Mouse (Mus musculus): ENCODE measurements around the gene 4930558C23Rik.
A peak's percentile ranks its signal among the peaks of the same experiment; 100 is the strongest.
"Not testable (repeated sequence)": the region's sequence is repeated elsewhere in the genome, so short reads cannot be mapped to it uniquely, and the experiment has no call there.

4930558C23Rik gene

GRCm38 (mm10) chr3:95402741-95403140 is at the start of gene 4930558C23Rik:
Gene 4930558C23Rik, minus strand, starts transcription at chr3:95402841.
- peak; percentile 1 for DNase-seq

DNA sequence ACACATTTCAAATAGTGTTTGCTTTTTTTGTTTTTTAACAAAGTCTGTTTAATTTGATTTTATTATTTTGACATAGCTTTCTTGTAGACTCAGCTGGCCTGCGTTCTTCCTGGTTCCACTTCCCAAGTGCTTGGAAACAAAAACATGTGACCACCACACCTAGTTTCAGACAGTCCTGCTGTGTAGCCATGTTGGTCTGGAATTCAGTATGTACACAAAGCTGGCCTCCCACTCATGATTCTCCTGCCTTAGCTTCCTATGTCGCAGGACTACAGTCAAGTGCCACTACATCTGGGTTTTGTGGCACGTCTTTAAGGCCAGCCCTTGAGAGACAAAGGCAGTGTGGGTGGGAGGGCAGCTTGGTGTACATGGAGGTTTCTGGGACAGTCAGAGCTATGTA is 48.3 kb upstream of the 4930558C23Rik start:
- DNase-seq = no peak

DNA sequence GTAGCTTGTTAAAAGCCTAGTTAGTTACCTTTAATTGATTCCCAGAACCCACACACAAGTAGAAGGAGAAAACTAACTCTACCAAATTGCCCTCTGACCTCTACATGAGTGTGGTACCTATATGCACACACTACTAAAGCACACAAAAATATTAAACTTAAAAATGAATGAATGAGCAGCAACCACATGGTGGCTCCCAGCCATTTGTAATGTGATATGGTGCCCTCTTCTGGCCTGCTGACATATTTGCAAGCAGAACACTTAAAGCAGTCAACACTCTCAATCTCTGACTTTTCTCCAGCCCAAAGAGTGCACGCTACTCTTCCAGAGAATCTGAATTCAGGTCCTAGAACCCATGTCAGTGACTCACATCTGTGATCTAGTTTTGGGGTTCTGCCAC is 47.8 kb upstream of the 4930558C23Rik start:
- DNase-seq = no peak

GRCm38 (mm10) chr3:95445311-95445710 is 42.7 kb upstream of the 4930558C23Rik start:
- peak; percentile 69 for DNase-seq

DNA sequence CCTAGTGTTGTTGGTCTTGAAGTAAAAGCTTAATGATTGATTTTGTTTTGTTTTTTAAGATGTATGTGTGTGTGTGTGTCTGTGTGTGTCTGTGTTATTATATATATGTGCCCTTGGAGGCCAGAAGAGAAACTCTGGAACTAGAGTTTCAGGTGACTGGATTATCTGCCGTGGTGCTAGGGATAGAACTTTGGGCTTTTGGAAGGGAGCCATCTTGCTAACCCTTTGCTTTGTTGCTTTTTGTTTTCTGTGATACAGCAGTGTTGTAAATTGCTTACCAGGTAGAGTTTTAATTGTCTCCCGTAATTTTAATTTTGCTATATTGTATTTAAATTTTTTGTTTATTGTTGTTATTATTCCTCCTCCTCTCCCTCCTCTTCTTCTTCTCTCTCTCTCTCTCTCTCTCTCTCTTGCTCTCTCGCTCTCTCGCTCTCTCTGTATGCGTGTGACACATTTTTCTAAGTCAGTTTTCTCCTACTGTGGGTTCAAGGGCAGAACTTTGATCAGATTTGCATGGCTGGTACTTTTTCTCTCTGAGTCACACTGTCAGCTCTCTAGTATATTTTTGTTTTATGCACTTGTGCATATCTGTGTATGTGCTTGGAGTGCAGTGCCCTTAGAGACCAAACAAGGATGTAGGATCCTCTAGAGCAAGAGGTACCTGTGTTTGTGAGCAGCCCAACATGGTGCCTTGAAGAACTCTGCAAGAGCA is 39.9 kb upstream of the 4930558C23Rik start:
- DNase-seq = peak; percentile 11

DNA sequence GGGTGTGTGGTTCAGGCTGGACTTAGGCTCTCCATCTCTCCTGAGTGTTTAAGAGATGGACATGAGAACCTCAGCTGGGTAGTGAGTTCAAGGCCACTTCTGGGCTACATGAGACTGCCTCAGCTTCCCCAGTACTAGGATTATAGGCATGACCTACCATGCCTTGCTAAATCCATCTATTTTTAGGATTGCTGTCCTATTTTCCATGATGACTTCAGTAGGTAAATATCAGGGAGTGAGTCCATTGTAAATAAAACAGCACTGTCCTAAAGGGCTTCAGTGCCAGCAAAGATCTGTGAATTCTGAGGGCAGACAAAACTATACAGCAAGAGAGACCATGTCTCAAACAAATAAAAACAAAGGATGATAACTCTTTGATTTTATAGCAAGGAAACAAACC is 37.0 kb upstream of the 4930558C23Rik start:
- DNase-seq = peak; percentile 50

- peak; percentile 35 for DNase-seq
Observed at GRCm38 (mm10) chr3:95438636-95439035, 36.0 kb upstream of the 4930558C23Rik start.

- peak; percentile 56 for DNase-seq
Observed at GRCm38 (mm10) chr3:95435561-95435960, 32.9 kb upstream of the 4930558C23Rik start.

- DNase-seq = peak; percentile 68
Observed at GRCm38 (mm10) chr3:95434983-95435370, 32.3 kb upstream of the 4930558C23Rik start.

- peak; percentile 100 for DNase-seq
Observed at GRCm38 (mm10) chr3:95434136-95434982, 31.7 kb upstream of the 4930558C23Rik start, which contains the start of gene Arnt. Gene Arnt, plus strand, starts transcription at chr3:95434388.

- DNase-seq = peak; percentile 82
Observed at GRCm38 (mm10) chr3:95433301-95433915, 30.8 kb upstream of the 4930558C23Rik start.

DNA sequence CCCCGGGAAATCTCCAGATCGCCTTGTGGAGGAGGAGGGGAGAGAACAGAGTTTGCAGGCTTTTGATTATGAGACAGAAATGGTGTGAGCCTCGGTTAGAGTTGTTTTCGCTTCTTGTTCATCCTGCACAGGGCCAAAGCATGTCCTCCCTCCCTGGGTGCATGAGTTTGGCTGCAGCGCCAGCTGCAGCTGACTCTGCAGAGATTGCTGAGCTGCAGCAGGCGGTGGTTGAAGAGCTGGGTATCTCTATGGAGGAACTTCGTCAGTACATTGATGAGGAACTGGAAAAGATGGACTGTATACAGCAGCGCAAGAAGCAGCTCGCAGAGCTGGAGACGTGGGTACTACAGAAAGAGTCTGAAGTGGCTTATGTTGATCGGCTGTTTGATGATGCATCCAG is 25.8 kb upstream of the 4930558C23Rik start:
- DNase-seq = peak; percentile 46

DNA sequence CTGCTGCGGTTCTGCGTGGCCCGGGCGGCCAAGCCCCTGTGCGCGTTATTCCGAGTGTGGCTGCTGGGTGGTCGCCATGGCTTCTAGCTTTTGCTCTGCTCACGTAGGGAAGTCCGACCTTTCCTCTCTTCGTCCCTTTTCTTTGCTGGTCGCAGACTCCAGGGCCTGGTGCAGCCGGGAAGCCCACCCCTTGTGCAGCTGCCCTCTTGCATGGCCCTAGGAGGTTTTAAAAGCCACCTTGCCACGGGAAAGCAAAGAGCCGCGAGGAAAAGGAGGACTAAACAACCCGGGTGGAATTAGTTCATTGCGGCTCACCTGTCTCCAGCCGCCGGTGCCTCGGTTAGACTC is 25.2 kb upstream of the 4930558C23Rik start:
- DNase-seq = peak; percentile 88

GRCm38 (mm10) chr3:95427117-95427890 is 24.7 kb upstream of the 4930558C23Rik start:
- DNase-seq = peak; percentile 70

GRCm38 (mm10) chr3:95426476-95426875 is 23.8 kb upstream of the 4930558C23Rik start:
- not testable (repeated sequence) for DNase-seq

- no peak for DNase-seq
Observed at GRCm38 (mm10) chr3:95417866-95418265, 15.2 kb upstream of the 4930558C23Rik start.

- no peak for DNase-seq
Observed at GRCm38 (mm10) chr3:95412268-95412667, 9.6 kb upstream of the 4930558C23Rik start.

- no peak for DNase-seq
Observed at GRCm38 (mm10) chr3:95408852-95409251, 6.2 kb upstream of the 4930558C23Rik start.

DNA sequence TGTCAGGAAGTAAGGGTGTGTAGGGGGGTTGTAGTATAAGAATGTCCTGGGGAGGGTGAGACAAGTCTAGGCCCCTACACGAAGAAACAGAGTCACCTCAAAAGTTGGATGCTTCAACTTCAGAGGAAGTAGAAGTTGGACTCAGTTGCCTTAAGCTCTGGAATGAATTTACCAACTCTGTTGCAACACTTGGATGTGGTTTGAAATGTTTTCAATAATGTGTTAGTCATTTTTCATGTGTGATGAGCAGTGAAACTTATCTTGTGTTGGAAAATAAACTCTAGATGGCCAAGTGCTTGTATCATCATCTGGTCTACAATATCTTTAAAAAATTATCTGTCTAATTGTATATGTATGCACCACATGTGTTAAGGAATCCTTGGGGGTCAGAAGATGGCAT is 5.1 kb upstream of the 4930558C23Rik start:
- no peak for DNase-seq

GRCm38 (mm10) chr3:95394385-95394784 is 8.3 kb downstream of the 4930558C23Rik start:
- DNase-seq = no peak

DNA sequence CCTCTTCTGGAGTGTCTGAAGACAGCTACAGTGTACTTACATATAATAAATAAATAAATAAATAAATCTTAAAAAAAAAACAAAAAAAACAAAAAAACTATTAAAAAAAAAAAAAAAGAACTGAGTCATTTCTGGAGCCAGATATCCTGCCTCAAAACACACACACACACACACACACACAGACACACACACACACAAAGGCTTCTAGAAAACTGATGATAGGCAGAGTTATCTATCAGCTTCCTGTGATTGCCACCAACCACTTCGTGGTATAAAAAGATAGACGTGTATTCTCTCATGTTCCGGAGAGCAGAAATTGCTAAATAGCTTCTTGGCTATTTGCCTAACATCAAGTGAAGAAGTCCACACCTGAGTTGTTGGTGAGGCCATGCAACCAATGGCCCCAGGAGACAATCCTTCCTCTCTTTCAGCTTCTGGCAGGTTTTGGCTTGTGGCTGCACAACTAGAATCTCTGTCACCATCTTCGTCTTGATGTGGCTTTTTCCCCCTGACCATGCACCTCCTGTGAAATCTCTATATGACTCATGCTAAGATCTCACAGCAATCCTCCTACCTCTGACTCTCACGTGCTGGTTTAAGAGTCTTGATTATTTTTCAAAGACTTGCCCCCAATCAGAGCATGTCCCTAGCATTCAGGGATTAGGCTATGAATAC is 17.1 kb downstream of the 4930558C23Rik start:
- DNase-seq = peak; percentile 25

- no peak for DNase-seq
Observed at GRCm38 (mm10) chr3:95373208-95373607, 29.4 kb downstream of the 4930558C23Rik start.

Data from heart, adult 11 months (tissue).